Mouse (Mus musculus) heart, adult 9 months (tissue): ENCODE results near the gene Gm37419.

Experiments used
- DNase-seq, 2 experiments: peaks; one replicate each; pipeline ENCODE4 v3.0.0; 2022; ENCODE audit warnings: low spot score in 2 of 2

Gm37419 gene

DNA sequence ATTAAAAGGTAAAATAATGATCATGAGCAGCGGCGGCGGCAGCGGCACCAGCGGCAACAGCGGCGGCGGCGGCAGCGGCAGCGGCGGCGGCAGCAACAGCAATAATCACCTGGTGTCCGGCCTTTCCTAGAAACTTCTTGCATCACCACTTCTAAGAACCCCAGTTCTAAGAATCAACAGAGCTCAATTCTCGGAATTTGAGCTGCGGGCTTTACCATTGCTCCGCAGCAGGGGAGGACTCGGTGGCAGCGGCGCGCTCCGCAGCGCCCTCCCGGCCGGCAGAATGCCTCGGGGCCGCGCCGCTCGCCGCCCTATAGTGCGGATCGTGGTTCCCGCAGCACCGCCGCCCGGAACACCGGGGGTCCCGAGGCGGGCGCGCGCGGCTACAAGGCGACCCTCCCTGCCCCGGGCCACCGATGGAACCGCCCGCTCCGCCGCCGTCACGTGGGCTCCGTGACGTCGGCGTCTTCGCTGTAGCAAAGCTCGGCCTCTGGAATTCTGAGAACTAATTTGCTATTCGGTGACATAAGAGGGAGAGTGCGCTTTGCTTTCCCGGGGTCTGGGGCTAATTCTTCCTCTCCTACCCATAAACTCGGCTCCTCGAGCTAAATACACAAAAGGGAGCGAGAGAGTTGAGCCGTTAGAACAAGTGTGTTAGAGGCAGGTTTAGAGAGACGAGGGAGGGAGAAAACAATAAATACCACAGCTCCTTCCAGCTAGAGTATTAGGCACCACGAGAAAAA, at the start of gene Gm37419, which contains the start of gene Bcl6:
Gene Gm37419, plus strand, starts transcription at position 17 of the 743 bp plus-strand sequence.
Gene Bcl6, minus strand, starts transcription at position 387 of the 743 bp plus-strand sequence.
- DNase-seq: peak; percentile 88 to 91

- no peak for DNase-seq
Observed at GRCm38 (mm10) chr16:23944801-23945200, 43.5 kb upstream of the Gm37419 start.

DNA sequence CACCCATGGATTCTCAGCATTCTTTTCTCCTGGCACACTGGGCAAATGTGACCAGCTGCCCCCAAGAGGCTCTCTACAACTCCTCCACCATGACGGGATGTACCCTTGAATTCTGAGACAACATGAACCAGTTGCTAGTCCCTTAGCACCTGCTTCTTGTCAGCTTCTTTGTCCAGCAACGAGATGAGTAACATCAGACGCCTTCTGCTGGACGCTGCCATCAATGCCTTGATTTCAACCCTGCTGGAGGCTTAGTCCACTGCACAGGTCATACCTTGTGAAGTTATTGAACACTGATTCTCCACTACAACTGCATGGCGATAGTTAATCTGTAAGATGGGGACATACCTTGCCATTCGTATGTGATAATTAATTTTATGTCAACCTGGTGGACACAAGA, 40.6 kb upstream of the Gm37419 start:
- no peak for DNase-seq

DNA sequence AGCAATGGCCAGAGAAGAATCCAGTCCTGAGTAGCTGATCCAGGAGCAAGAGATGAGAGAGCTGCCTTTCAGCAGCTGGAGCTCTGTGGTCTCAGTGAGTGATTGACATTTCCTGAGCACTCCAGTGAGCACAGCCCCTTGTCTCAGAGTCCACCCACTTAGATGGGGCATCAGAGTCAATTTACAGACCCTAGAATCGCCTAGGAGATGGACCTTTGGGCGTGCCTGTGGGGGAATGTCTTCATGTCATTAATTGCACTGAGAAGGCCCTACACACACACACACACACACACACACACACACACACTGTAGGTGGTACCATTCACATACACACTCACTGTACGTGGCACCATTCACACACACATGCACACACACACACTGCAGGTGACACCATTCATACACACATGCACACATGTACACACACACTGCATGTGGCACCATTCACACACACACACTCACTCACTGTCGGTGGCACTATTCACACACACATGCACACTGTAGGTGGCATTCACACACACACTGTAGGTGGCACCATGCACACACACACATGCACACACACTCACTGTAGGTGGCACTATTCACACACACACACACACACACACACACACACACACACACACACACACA, 36.1 kb upstream of the Gm37419 start:
- DNase-seq: no peak

- peak in 1 of 2 experiments; percentile 35 for DNase-seq
Observed at GRCm38 (mm10) chr16:23953189-23953958, 34.9 kb upstream of the Gm37419 start.

DNA sequence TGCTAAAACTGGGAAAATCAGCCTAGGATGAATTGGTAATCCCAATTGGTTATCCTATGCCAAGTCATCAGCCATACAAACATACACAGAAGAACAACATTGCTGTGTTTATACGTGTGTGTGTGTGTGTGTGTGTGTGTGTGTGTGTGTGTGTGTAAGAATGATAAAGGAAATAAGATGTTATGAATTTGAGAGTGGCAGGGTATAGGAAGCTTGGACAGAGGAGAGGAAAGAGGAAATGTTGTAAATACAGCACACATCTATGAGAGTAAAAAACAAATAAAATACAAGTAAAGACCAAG, 34.4 kb upstream of the Gm37419 start:
- no peak for DNase-seq

GRCm38 (mm10) chr16:23958938-23959337, 29.3 kb upstream of the Gm37419 start:
- DNase-seq: no peak

- peak in 1 of 2 experiments; percentile 30 for DNase-seq
Observed at GRCm38 (mm10) chr16:23962401-23962800, 25.9 kb upstream of the Gm37419 start.

GRCm38 (mm10) chr16:23963896-23964668, 24.2 kb upstream of the Gm37419 start:
- no peak for DNase-seq

- no peak for DNase-seq
Observed at GRCm38 (mm10) chr16:23964706-23965367, 23.4 kb upstream of the Gm37419 start.

DNA sequence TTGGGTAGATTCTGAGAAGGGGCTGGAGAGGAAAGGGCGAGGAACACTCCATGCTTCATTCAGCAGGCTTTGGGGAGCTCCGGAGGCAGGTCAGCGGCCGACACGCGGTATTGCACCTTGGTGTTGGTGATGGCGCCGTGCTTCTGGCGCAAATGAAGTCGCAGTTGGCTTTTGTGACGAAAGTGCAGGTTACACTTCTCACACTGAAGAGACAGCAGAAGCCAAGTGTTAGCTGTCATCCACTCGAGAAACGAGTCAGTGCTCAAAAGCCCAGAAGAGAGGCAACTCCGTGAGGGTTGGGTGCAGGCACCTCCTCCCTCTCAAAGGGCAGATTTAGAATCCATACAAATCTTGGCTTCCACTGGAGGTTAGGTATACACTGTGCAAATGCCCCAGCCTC, 22.2 kb upstream of the Gm37419 start:
- no peak for DNase-seq

GRCm38 (mm10) chr16:23967301-23967700, 21.0 kb upstream of the Gm37419 start:
- no peak for DNase-seq

DNA sequence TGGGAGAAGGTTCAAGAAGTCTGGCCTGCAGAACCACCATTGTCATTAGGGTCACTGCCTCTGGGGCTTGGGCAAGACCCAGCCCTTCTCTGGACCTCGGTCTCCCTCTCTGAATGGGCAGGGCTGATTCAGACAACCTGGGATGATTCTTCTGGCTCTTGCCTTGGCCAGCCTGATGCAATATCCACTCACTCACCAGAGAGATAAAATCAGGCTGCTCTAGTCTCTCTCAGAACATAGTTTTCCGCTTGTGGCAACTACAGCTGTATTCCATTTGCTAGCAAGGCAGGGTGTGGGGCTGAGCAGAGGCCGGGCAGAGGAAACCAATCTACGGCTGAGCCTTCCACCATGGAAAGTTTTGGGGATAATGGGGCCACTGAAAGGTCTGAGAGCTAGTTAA, 19.4 kb upstream of the Gm37419 start:
- DNase-seq: no peak

GRCm38 (mm10) chr16:23969919-23970318, 18.4 kb upstream of the Gm37419 start:
- DNase-seq: peak in 1 of 2 experiments; percentile 24

GRCm38 (mm10) chr16:23972126-23972740, 16.0 kb upstream of the Gm37419 start:
- DNase-seq: no peak

DNA sequence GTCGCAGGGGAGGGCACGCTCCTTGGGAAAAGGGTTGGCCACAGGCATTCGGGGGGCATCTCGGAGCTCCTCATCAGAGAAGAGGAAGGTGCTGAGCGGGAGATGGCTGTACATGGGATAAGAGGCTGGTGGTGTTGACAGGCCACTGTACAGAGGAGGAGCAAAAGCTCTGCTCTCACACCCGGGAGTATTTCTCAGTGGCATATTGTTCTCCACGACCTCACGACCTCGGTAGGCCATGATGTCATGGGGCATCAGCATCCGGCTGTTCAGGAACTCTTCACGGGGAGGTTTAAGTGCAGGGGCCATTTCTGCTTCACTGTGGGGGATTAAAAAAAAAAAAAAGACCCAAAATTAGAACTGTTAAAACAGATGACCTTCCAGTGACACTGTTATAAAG, 15.4 kb upstream of the Gm37419 start:
- no peak for DNase-seq

GRCm38 (mm10) chr16:23973635-23974367, 14.5 kb upstream of the Gm37419 start:
- no peak for DNase-seq

DNA sequence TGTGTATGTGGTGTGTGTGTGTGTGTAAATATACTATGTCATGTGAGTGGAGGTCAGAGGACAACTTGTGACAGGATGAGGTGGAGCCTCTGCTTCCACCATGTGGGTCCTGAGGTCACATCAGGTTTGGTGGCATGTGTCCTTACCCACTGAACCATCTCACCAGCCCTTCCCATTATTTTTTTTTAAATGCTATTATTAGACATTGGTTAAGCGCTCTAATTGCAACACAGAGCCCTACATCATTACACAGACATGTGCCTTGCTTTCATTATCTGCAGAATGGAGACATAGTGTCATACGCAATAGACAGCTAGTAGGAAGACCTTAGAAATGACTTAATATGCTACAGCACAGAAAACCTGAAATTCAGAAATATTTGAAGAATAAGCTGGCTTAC, 12.1 kb upstream of the Gm37419 start:
- no peak for DNase-seq

GRCm38 (mm10) chr16:23977732-23978131, 10.6 kb upstream of the Gm37419 start:
- peak in 1 of 2 experiments; percentile 33 for DNase-seq

DNA sequence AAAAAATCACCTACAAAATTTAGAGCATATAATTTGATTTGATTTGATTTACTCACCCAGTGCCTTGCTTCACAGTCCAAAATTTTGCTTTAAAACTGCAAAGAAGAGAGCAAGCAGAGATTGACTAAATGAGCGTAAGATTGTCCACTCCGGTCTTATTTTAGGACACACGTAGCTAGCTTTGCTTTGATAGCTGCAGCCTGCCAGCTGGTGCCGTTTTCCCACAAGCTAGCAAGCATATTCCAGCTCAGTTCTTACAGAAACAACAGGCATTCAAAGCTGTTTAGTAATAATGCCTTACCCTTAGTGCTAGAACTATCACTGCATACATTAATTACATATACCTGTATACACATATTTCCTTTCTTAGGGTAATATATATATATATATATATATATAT, 9.8 kb upstream of the Gm37419 start:
- DNase-seq: peak in 1 of 2 experiments; percentile 33
